Mouse (Mus musculus): Measurements from ENCODE around the gene Aagab. TPM values are rescaled to one million over a fixed set of nuclear protein-coding genes. Genes with fewer than 3 reads are reported as not detected.
A peak's percentile ranks its signal among the peaks of the same experiment; 100 is the strongest.

The Aagab gene
- polyA plus RNA-seq, 1 experiment from 2014 or later = 27.5 TPM

- no peak for ATAC-seq (ENCODE audit: borderline replicate concordance, extremely low read depth, low FRiP score, low TSS enrichment)
- Histone ChIP-seq H3K9me3 (no peaks in the 10 kb centered on the region), H3K4me3 (no peak overlapping the region), H3K27me3 (no peaks in the 10 kb centered on the region), H3K27ac (no peak overlapping the region), H3K36me3 (no peaks in the 10 kb centered on the region), H3K4me2 (no peak overlapping the region), H3K9ac (no peak overlapping the region), H3K4me1 (peaks cover 45% of the 10 kb centered on the region)
- WGBS = 74% methylated on average over 8 of the region's 8 CpGs
Observed at GRCm38 (mm10) chr9:63609246-63609645, 6.8 kb downstream of the Aagab start.

GRCm38 (mm10) chr9:63609776-63610175, 7.3 kb downstream of the Aagab start:
- Histone ChIP-seq H3K4me3 (no peak overlapping the region), H3K27me3 (no peaks in the 10 kb centered on the region), H3K4me1 (peaks cover 47% of the 10 kb centered on the region), H3K9me3 (no peaks in the 10 kb centered on the region), H3K9ac (no peak overlapping the region), H3K36me3 (no peaks in the 10 kb centered on the region), H3K27ac (no peak overlapping the region), H3K4me2 (no peak overlapping the region)
- ATAC-seq (ENCODE audit: borderline replicate concordance, extremely low read depth, low FRiP score, low TSS enrichment) = no peak
- WGBS = 93% methylated on average over 2 of the region's 2 CpGs

- 91% methylated on average over 6 of the region's 6 CpGs for WGBS
- Histone ChIP-seq H3K27me3 (no peaks in the 10 kb centered on the region), H3K4me3 (no peak overlapping the region), H3K4me1 (peaks cover 50% of the 10 kb centered on the region), H3K9me3 (no peaks in the 10 kb centered on the region), H3K27ac (no peak overlapping the region), H3K4me2 (no peak overlapping the region), H3K9ac (no peak overlapping the region), H3K36me3 (no peaks in the 10 kb centered on the region)
- ATAC-seq (ENCODE audit: borderline replicate concordance, extremely low read depth, low FRiP score, low TSS enrichment) = no peak
Observed at GRCm38 (mm10) chr9:63610231-63610630, 7.8 kb downstream of the Aagab start.

- ATAC-seq (ENCODE audit: borderline replicate concordance, extremely low read depth, low FRiP score, low TSS enrichment) = no peak
- H3K9me3 ChIP-seq = no peaks in the 10 kb centered on the region
- H3K27ac ChIP-seq = peak overlapping the region; percentile 60
- no peak overlapping the region for H3K9ac ChIP-seq
- H3K4me2 ChIP-seq = no peak overlapping the region
- H3K27me3 ChIP-seq = no peaks in the 10 kb centered on the region
- peaks cover 50% of the 10 kb centered on the region for H3K4me1 ChIP-seq
- no peaks in the 10 kb centered on the region for H3K36me3 ChIP-seq
- H3K4me3 ChIP-seq = no peak overlapping the region
- 23% methylated on average over 13 of the region's 13 CpGs for WGBS
Observed at GRCm38 (mm10) chr9:63610841-63611366, 8.4 kb downstream of the Aagab start.

GRCm38 (mm10) chr9:63611967-63612366, 9.5 kb downstream of the Aagab start:
- Histone ChIP-seq H3K4me3 (no peak overlapping the region), H3K9me3 (no peaks in the 10 kb centered on the region), H3K4me1 (peaks cover 50% of the 10 kb centered on the region), H3K27ac (peak overlapping the region; percentile 82), H3K9ac (no peak overlapping the region), H3K36me3 (peaks cover 3% of the 10 kb centered on the region), H3K27me3 (no peaks in the 10 kb centered on the region), H3K4me2 (no peak overlapping the region)
- no peak for ATAC-seq (ENCODE audit: borderline replicate concordance, extremely low read depth, low FRiP score, low TSS enrichment)
- 38% methylated on average over 5 of the region's 5 CpGs for WGBS

- H3K27me3 ChIP-seq = no peaks in the 10 kb centered on the region
- no peaks in the 10 kb centered on the region for H3K9me3 ChIP-seq
- H3K4me2 ChIP-seq = peak overlapping the region; percentile 40
- no peak overlapping the region for H3K9ac ChIP-seq
- H3K36me3 ChIP-seq = peaks cover 10% of the 10 kb centered on the region
- no peak overlapping the region for H3K4me3 ChIP-seq
- H3K4me1 ChIP-seq = peaks cover 50% of the 10 kb centered on the region
- 35% methylated on average over 16 of the region's 16 CpGs for WGBS
- peak overlapping the region; percentile 82 for H3K27ac ChIP-seq
- ATAC-seq (ENCODE audit: borderline replicate concordance, extremely low read depth, low FRiP score, low TSS enrichment) = peak; percentile 77; the same call in 1 of the 2 replicates
Observed at GRCm38 (mm10) chr9:63612565-63613515, 10.4 kb downstream of the Aagab start.

GRCm38 (mm10) chr9:63613569-63613968, 11.1 kb downstream of the Aagab start:
- peak overlapping the region; percentile 40 for H3K4me2 ChIP-seq
- no peak overlapping the region for H3K4me3 ChIP-seq
- peak; percentile 59; the same call in 1 of the 2 replicates for ATAC-seq (ENCODE audit: borderline replicate concordance, extremely low read depth, low FRiP score, low TSS enrichment)
- no peaks in the 10 kb centered on the region for H3K27me3 ChIP-seq
- peaks cover 11% of the 10 kb centered on the region for H3K36me3 ChIP-seq
- H3K4me1 ChIP-seq = peaks cover 50% of the 10 kb centered on the region
- H3K27ac ChIP-seq = peak overlapping the region; percentile 82
- H3K9me3 ChIP-seq = no peaks in the 10 kb centered on the region
- no peak overlapping the region for H3K9ac ChIP-seq
- WGBS = 9% methylated on average over 1 of the region's 1 CpGs

- H3K4me2 ChIP-seq = no peak overlapping the region
- H3K27ac ChIP-seq = peak overlapping the region; percentile 82; the same call in 1 of the 2 replicates
- H3K4me1 ChIP-seq = peaks cover 50% of the 10 kb centered on the region
- no peak for ATAC-seq (ENCODE audit: borderline replicate concordance, extremely low read depth, low FRiP score, low TSS enrichment)
- H3K27me3 ChIP-seq = no peaks in the 10 kb centered on the region
- H3K36me3 ChIP-seq = peaks cover 16% of the 10 kb centered on the region
- no peak overlapping the region for H3K4me3 ChIP-seq
- WGBS = 73% methylated on average over 11 of the region's 11 CpGs
- no peaks in the 10 kb centered on the region for H3K9me3 ChIP-seq
- H3K9ac ChIP-seq = no peak overlapping the region
Observed at GRCm38 (mm10) chr9:63614018-63614985, 11.8 kb downstream of the Aagab start.

GRCm38 (mm10) chr9:63617967-63618366, 15.5 kb downstream of the Aagab start:
- H3K36me3 ChIP-seq = peaks cover 27% of the 10 kb centered on the region
- no peak for ATAC-seq (ENCODE audit: borderline replicate concordance, extremely low read depth, low FRiP score, low TSS enrichment)

GRCm38 (mm10) chr9:63623895-63624569, 21.6 kb downstream of the Aagab start:
- Histone ChIP-seq H3K9ac (no peak overlapping the region), H3K9me3 (no peaks in the 10 kb centered on the region), H3K4me1 (no peaks in the 10 kb centered on the region), H3K4me3 (no peak overlapping the region), H3K27ac (no peak overlapping the region), H3K27me3 (no peaks in the 10 kb centered on the region), H3K36me3 (peaks cover 12% of the 10 kb centered on the region), H3K4me2 (no peak overlapping the region)
- WGBS = 84% methylated on average over 15 of the region's 15 CpGs
- ATAC-seq (ENCODE audit: borderline replicate concordance, extremely low read depth, low FRiP score, low TSS enrichment) = no peak

More at GRCm38 (mm10) chr9:63617967-63618366, 15.5 kb downstream of the Aagab start:
- Histone ChIP-seq H3K27ac (no peak overlapping the region), H3K9me3 (no peaks in the 10 kb centered on the region), H3K4me2 (no peak overlapping the region), H3K4me1 (peaks cover 19% of the 10 kb centered on the region), H3K4me3 (no peak overlapping the region), H3K27me3 (no peaks in the 10 kb centered on the region), H3K9ac (no peak overlapping the region)
- 77% methylated on average over 2 of the region's 2 CpGs for WGBS
